Mouse (Mus musculus) forebrain, postnatal 0 days (tissue): Measurements from ENCODE around the gene Nkx2-5. TPM values are rescaled to one million over a fixed set of nuclear protein-coding genes. Genes with fewer than 3 reads are reported as not detected.

ENCODE experiments used
- ATAC-seq: fragments of 200-750 bp; cut with Nextera tagmentation; 2 replicates; pipeline ENCODE4 v1.8.0; 2017; ENCODE audit warnings: mild to moderate bottlenecking, moderate library complexity
- DNase-seq: peaks from one replicate; pipeline ENCODE4 v3.0.0-alpha.2; 2015
- H3K27ac ChIP-seq: fragments of 300-500 bp; sonication (generic); 2 replicates; pipeline ENCODE4 v1.5.1; 2014; ENCODE audit warnings: low read depth, mild to moderate bottlenecking, antibody characterized with exemption, low read length, moderate library complexity, mixed read lengths
- H3K27me3 ChIP-seq: fragments of 300-500 bp; sonication (generic); 2 replicates; pipeline ENCODE4 v1.6.1; 2014; ENCODE audit warnings: mild to moderate bottlenecking, low read length, mixed read lengths; ENCODE audit not compliant: insufficient read depth
- H3K36me3 ChIP-seq: fragments of 300-500 bp; sonication (generic); 2 replicates; pipeline ENCODE4 v1.6.1; 2014; ENCODE audit warnings: mild to moderate bottlenecking, moderate library complexity; ENCODE audit not compliant: insufficient read depth
- H3K4me1 ChIP-seq: fragments of 300-500 bp; sonication (generic); 2 replicates; pipeline ENCODE4 v1.6.1; 2014; ENCODE audit warnings: antibody characterized with exemption; ENCODE audit not compliant: insufficient read depth
- H3K4me2 ChIP-seq: fragments of 300-500 bp; sonication (generic); 2 replicates; pipeline ENCODE4 v1.6.1; 2014; ENCODE audit warnings: low read depth, mild to moderate bottlenecking, moderate library complexity
- H3K4me3 ChIP-seq: fragments of 300-500 bp; sonication (generic); 2 replicates; pipeline ENCODE4 v1.5.1; 2014; ENCODE audit warnings: low read depth, low read length, mixed read lengths
- H3K9ac ChIP-seq: fragments of 300-500 bp; sonication (generic); 2 replicates; pipeline ENCODE4 v1.6.1; 2014; ENCODE audit warnings: mild to moderate bottlenecking
- H3K9me3 ChIP-seq: fragments of 300-500 bp; sonication (generic); 2 replicates; pipeline ENCODE4 v1.6.1; 2016; ENCODE audit warnings: low read length
- CTCF ChIP-seq: sonication (generic); IDR thresholded peaks from 2 replicates; pipeline ENCODE4 v1.5.1; 2016; ENCODE audit warnings: antibody characterized with exemption, control low read depth, low read depth
- WGBS: fragments of 180-500 bp; shearing (Covaris S2); extraction: QIAGEN DNeasy Blood & Tissue Kit; methylation state at CpG from one replicate; pipeline ENCODE4 v1.1.7; 2014; 5-methylcytosine and 5-hydroxymethylcytosine counted together
- polyA plus RNA-seq: library from polyadenylated mRNA; unstranded; fragments of >200 nt; fragmentation: Nextera tagmentation; extraction: Ambion mirVana; gene quantifications from 2 replicates; pipeline ENCODE4 v1.2.1, GENCODE M21; 2015
- total RNA-seq: library from RNA; depleted of rRNA; stranded (reverse); fragments of >200 nt; gene quantifications from 2 replicates; pipeline ENCODE4 v1.2.3, GENCODE M21; 2014

Nkx2-5 gene
- total and polyA plus RNA-seq, 2 experiments from 2014 or later = 0.14 TPM; not detected in 1

DNA sequence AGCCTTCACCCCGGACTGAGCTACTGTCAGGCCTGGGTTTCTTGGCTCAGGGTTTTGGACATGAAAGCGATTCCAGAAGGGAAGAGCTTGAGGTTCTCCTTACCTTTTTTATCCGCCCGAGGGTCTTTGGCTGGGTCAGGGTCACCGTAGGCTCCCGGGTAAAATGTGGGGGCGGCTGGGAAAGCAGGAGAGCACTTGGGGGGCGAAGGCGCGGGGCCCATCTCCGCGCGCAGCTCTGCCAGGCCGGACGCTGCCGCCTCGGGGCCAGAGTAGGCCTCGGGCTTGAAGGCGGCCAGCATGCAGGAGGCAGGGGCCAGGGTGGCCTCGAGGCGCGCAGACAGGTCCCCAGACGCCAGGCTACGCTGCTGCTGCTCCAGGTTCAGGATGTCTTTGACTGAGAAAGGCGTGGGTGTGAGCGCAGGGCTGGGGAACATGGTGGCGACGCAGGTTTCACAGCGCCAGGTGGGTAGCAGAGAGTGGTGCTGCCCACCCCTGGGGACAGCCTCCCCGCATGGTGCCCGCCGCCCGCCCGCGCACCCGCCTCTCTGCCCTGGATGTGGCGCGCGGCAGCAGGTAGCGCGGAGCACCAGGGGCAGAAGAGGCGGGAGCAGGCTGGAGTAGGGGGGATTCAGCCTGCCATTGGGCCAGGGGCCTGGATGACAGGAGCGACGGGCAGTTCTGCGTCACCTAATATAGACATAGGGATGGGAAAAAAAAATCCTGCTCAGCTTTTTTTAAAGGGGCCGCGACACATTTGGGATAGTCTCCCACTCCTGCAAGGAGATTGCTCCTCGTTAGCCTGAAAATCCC, 3.7 kb downstream of the Nkx2-5 start:
- ATAC-seq (no peak), DNase-seq (no peak)
- 1% methylated on average over 48 of the region's 48 CpGs for WGBS
- Histone ChIP-seq H3K27me3 (peaks cover 90% of the 10 kb centered on the region), H3K4me1 (no peaks in the 10 kb centered on the region), H3K4me2 (no peak overlapping the region), H3K27ac (no peak overlapping the region), H3K9ac (no peak overlapping the region), H3K4me3 (no peak overlapping the region), H3K36me3 (no peaks in the 10 kb centered on the region), H3K9me3 (no peaks in the 10 kb centered on the region)
- no peak for TF ChIP-seq CTCF

DNA sequence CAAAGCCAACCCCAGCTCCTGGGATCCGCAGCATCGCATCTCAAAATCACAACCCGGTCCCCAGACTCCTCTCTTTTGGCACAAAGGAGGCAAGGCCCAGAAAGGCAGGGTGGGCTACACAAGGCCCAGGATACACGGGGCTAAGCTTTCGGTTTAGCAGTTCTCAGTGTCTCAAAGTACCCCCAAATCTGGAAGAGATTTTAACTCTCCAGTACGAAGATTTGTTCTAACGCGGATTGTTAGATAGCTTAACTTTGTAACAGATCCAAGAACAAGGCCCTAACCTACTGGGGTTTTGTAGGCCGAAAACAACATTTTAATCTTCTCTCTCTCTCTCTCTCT, 4.4 kb downstream of the Nkx2-5 start:
- DNase-seq (no peak), ATAC-seq (no peak)
- H3K4me2 ChIP-seq = no peak overlapping the region
- H3K4me3 ChIP-seq = no peak overlapping the region
- no peaks in the 10 kb centered on the region for H3K9me3 ChIP-seq
- H3K9ac ChIP-seq = no peak overlapping the region
- no peaks in the 10 kb centered on the region for H3K4me1 ChIP-seq
- no peak for TF ChIP-seq CTCF
- WGBS = 3% methylated on average over 9 of the region's 9 CpGs
- no peaks in the 10 kb centered on the region for H3K36me3 ChIP-seq
- peaks cover 91% of the 10 kb centered on the region for H3K27me3 ChIP-seq
- no peak overlapping the region for H3K27ac ChIP-seq

DNA sequence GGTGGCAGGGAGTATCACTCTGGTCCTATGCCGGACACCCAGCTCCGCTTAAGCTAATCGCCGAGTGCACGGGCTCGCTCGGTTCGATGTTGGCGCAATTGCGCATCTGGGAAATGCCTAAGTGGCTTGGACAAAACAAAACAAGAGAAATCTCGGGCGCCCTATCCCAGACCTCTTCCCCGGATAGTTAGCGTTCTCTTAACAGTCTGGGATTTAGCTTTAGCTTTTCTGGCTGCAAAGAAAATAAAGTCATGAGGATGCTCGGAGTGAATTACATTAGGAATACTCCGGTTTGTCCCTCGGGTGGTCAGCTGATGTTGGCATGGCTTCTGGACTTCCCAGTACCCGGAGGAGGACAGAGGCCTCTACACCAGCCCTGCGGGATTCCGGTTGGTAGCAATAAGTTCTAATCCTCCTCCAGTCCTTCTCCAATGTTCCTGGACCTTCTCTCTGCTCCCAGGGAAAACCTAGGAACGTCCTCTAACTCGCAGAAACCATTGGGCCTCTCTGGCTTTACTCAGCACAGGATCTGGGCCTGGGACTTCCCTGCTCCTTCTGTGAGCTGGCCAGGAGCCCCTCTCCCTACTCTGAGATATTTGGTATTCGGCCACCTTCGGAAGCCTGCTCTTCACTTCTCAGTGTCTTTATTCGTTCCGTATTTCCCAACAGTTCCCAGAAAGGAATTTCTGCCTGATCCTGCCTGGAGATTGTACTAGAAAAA, 4.9 kb downstream of the Nkx2-5 start:
- no peaks in the 10 kb centered on the region for H3K4me1 ChIP-seq
- peak overlapping the region; percentile 28 for H3K4me2 ChIP-seq
- H3K9ac ChIP-seq = no peak overlapping the region
- ATAC-seq (no peak), DNase-seq (no peak)
- H3K36me3 ChIP-seq = no peaks in the 10 kb centered on the region
- no peak overlapping the region for H3K27ac ChIP-seq
- no peaks in the 10 kb centered on the region for H3K9me3 ChIP-seq
- peak overlapping the region; percentile 23 for H3K4me3 ChIP-seq
- peaks cover 91% of the 10 kb centered on the region for H3K27me3 ChIP-seq
- no peak for TF ChIP-seq CTCF
- 2% methylated on average over 26 of the region's 26 CpGs for WGBS

DNA sequence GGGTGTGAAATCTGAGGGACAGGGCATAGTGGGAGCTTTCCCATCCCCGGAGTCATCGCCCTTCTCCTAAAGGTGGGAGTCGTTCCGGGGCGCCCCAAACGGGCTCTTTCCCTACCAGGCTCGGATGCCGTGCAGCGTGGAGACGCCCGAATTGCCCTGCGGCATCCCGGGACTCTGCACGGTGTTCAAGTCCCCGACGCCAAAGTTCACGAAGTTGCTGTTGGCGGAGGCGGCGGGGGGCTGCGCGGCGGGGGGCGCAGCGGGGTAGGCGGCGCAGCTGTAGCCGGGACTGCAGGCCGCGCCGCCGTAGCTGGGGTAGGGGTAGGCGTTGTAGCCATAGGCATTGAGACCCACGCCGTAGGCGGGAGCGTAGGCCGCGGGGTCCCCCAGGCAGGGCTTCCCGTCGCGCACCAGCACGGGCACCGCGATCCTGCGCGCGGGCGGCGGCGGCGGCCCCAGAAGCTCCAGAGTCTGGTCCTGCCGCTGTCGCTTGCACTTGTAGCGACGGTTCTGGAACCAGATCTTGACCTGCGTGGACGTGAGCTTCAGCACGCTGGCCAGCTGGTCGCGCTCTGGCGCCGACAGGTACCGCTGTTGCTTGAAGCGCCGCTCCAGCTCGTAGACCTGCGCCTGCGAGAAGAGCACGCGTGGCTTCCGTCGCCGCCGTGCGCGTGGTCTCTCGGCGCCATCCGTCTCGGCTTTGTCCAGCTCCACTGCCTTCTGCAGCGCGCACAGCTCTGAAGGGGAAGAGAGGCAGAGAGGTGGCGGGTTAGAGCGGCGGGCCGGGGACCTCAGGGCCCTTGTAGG, 5.7 kb downstream of the Nkx2-5 start:
- H3K4me1 ChIP-seq = no peaks in the 10 kb centered on the region
- no peak for DNase-seq
- peak; percentile 38; the same call in 1 of the 2 replicates for ATAC-seq
- no peaks in the 10 kb centered on the region for H3K9me3 ChIP-seq
- no peak overlapping the region for H3K9ac ChIP-seq
- no peaks in the 10 kb centered on the region for H3K36me3 ChIP-seq
- no peak for TF ChIP-seq CTCF
- peak overlapping the region; percentile 23 for H3K4me3 ChIP-seq
- H3K27me3 ChIP-seq = peaks cover 93% of the 10 kb centered on the region
- no peak overlapping the region for H3K27ac ChIP-seq
- peak overlapping the region; percentile 28 for H3K4me2 ChIP-seq
- 3% methylated on average over 86 of the region's 87 CpGs for WGBS

GRCm38 (mm10) chr17:26838191-26838910, 6.5 kb downstream of the Nkx2-5 start:
- no peak overlapping the region for H3K4me2 ChIP-seq
- DNase-seq (no peak), ATAC-seq (no peak)
- H3K36me3 ChIP-seq = no peaks in the 10 kb centered on the region
- H3K9ac ChIP-seq = no peak overlapping the region
- H3K4me1 ChIP-seq = no peaks in the 10 kb centered on the region
- no peak for TF ChIP-seq CTCF
- H3K27ac ChIP-seq = no peak overlapping the region
- no peaks in the 10 kb centered on the region for H3K9me3 ChIP-seq
- peaks cover 95% of the 10 kb centered on the region for H3K27me3 ChIP-seq
- 2% methylated on average over 36 of the region's 37 CpGs for whole genome bisulfite sequencing
- no peak overlapping the region for H3K4me3 ChIP-seq

DNA sequence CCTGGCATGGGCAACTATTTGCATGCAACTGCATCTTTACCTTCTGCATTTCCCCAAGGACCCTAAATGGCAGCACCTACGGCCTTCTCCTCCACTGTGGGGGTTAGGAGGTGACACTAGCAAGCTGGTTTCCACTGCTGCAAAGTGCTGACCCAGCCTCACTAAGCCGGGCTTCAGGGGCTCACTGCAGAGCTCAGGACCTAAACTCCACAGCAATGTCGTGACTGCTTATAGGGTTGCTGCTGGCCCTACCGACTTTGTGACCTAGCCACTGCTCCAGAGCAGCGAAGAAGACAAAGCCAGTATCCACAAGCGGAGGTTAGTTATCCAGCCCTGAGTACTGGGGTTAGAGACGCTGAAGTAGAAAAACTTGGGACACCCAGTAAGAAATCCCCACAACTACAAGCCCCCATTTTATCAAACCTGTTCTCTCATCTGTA, 7.2 kb downstream of the Nkx2-5 start:
- Histone ChIP-seq H3K27ac (no peak overlapping the region), H3K4me1 (no peaks in the 10 kb centered on the region), H3K27me3 (peaks cover 88% of the 10 kb centered on the region), H3K9me3 (no peaks in the 10 kb centered on the region), H3K4me2 (no peak overlapping the region), H3K9ac (no peak overlapping the region), H3K36me3 (no peaks in the 10 kb centered on the region), H3K4me3 (no peak overlapping the region)
- ATAC-seq (no peak), DNase-seq (no peak)
- no peak for TF ChIP-seq CTCF
- WGBS = 3% methylated on average over 7 of the region's 7 CpGs
